In genomic region chr5:145058722-145059121, GRCm38 (mm10) we compare ENCODE assay signal across 34 mouse cellular contexts. TPM values are rescaled to one million over a fixed set of nuclear protein-coding genes. Genes with fewer than 3 reads are reported as not detected.
DNase-seq lines count a peak whose midpoint lies in the region; ATAC-seq and TF ChIP-seq lines count a peak whose summit lies in the region.
"Had no signal": no experiment of that assay in that cellular context is flagged by ENCODE, and none has a peak within 500 bp of the region (broad histone marks: within the 10 kb centered on the region; RNA-seq: fewer than 3 reads in every experiment).

No protein-coding gene starts in this region.

- peak; percentile 39 for TF ChIP-seq CTCF in layer of hippocampus, adult 2 months (conservative IDR thresholded peaks at IDR 0.05)
- TF ChIP-seq CTCF in ES-Bruce4 (IDR thresholded peaks at IDR 0.05; ENCODE audit: low read depth, low read length), result no peak
- no peak for TF ChIP-seq CTCF in lung, adult 2 months (IDR thresholded peaks at IDR 0.05; ENCODE audit: insufficient read depth, low read length)

- no peak overlapping the region for H3K4me3 ChIP-seq in layer of hippocampus, adult 2 months
- H3K4me3 ChIP-seq in ES-Bruce4 (ENCODE audit: low read depth, low read length), result no peak overlapping the region
- no peak overlapping the region for H3K4me3 ChIP-seq in midbrain, embryonic 14.5 days (replicated peaks; ENCODE audit: low read depth, low read length)
- H3K4me3 ChIP-seq in lung, adult 2 months (replicated peaks; ENCODE audit: extremely low read depth, low read depth, low read length), result no peak overlapping the region
- H3K4me3 ChIP-seq: embryonic facial prominence, embryonic 15.5 days; heart, embryonic 15.5 days; limb, embryonic 15.5 days; lung, embryonic 15.5 days; midbrain, embryonic 15.5 days; neural tube, embryonic 12.5 days; stomach, embryonic 15.5 days had no signal

- no peak overlapping the region for H3K4me2 ChIP-seq in midbrain, embryonic 14.5 days (ENCODE audit: low read length)
- H3K4me2 ChIP-seq: embryonic facial prominence, embryonic 15.5 days; heart, embryonic 15.5 days; hindbrain, embryonic 14.5 days; limb, embryonic 15.5 days; lung, embryonic 15.5 days; midbrain, embryonic 15.5 days; neural tube, embryonic 12.5 days; stomach, embryonic 15.5 days had no signal

- H3K27ac ChIP-seq in layer of hippocampus, adult 2 months, result no peak overlapping the region
- H3K27ac ChIP-seq in ES-Bruce4 (ENCODE audit: insufficient read depth, low read length), result peak overlapping the region; percentile 90
- H3K27ac ChIP-seq in midbrain, embryonic 14.5 days (replicated peaks; ENCODE audit: low read depth, low read length), result no peak overlapping the region
- H3K27ac ChIP-seq: embryonic facial prominence, embryonic 15.5 days; heart, embryonic 15.5 days; hindbrain, embryonic 14.5 days; limb, embryonic 15.5 days; liver, embryonic 14.5 days; lung, embryonic 15.5 days; midbrain, embryonic 15.5 days; neural tube, embryonic 12.5 days; stomach, embryonic 15.5 days had no signal

- peaks cover 2% of the 10 kb centered on the region; the same call in 1 of the 2 replicates for H3K9me3 ChIP-seq in ES-Bruce4 (replicated peaks; ENCODE audit: control insufficient read depth, insufficient read depth, low read length, poor library complexity, severe bottlenecking)
- H3K9me3 ChIP-seq in midbrain, embryonic 14.5 days (ENCODE audit: control insufficient read depth, low read length), result no peaks in the 10 kb centered on the region
- H3K9me3 ChIP-seq: embryonic facial prominence, embryonic 15.5 days; heart, embryonic 15.5 days; limb, embryonic 15.5 days; lung, embryonic 15.5 days; midbrain, embryonic 15.5 days; neural tube, embryonic 12.5 days; stomach, embryonic 15.5 days had no signal

- no peaks in the 10 kb centered on the region for H3K36me3 ChIP-seq in ES-Bruce4 (ENCODE audit: control insufficient read depth, insufficient read depth, low read length, poor library complexity, severe bottlenecking)
- no peaks in the 10 kb centered on the region for H3K36me3 ChIP-seq in midbrain, embryonic 14.5 days (ENCODE audit: control insufficient read depth, insufficient read depth, low read length)
- H3K36me3 ChIP-seq: embryonic facial prominence, embryonic 15.5 days; heart, embryonic 15.5 days; limb, embryonic 15.5 days; lung, embryonic 15.5 days; midbrain, embryonic 15.5 days; neural tube, embryonic 12.5 days; stomach, embryonic 15.5 days had no signal

- peaks cover 2% of the 10 kb centered on the region for H3K4me1 ChIP-seq in ES-Bruce4 (ENCODE audit: control insufficient read depth, insufficient read depth, low read length)
- H3K4me1 ChIP-seq in midbrain, embryonic 14.5 days (ENCODE audit: control insufficient read depth, insufficient read depth, low read length), result no peaks in the 10 kb centered on the region
- no peaks in the 10 kb centered on the region for H3K4me1 ChIP-seq in lung, adult 2 months (ENCODE audit: control insufficient read depth, insufficient read depth, low read length)
- H3K4me1 ChIP-seq: embryonic facial prominence, embryonic 15.5 days; heart, embryonic 15.5 days; limb, embryonic 15.5 days; lung, embryonic 15.5 days; midbrain, embryonic 15.5 days; neural tube, embryonic 12.5 days; stomach, embryonic 15.5 days had no signal

- ATAC-seq in midbrain, embryonic 14.5 days (ENCODE audit: low FRiP score, low TSS enrichment), result no peak
- ATAC-seq: midbrain, embryonic 15.5 days had no signal

- no peak for TF ChIP-seq EP300 in ES-Bruce4 (IDR thresholded peaks at IDR 0.05; ENCODE audit: insufficient read depth, low read depth, low read length)

- no peaks in the 10 kb centered on the region for H3K27me3 ChIP-seq in ES-Bruce4 (ENCODE audit: control insufficient read depth, insufficient read depth, low read length, poor library complexity, severe bottlenecking)
- no peaks in the 10 kb centered on the region for H3K27me3 ChIP-seq in midbrain, embryonic 14.5 days (ENCODE audit: control insufficient read depth, insufficient read depth, low read length)
- H3K27me3 ChIP-seq: embryonic facial prominence, embryonic 15.5 days; heart, embryonic 15.5 days; limb, embryonic 15.5 days; lung, embryonic 15.5 days; midbrain, embryonic 15.5 days; neural tube, embryonic 12.5 days; stomach, embryonic 15.5 days had no signal

- no peak overlapping the region for H3K9ac ChIP-seq in ES-Bruce4 (ENCODE audit: low read depth, poor library complexity, severe bottlenecking)
- H3K9ac ChIP-seq in midbrain, embryonic 14.5 days (replicated peaks; ENCODE audit: low read length), result no peak overlapping the region
- H3K9ac ChIP-seq: embryonic facial prominence, embryonic 15.5 days; heart, embryonic 15.5 days; hindbrain, embryonic 14.5 days; limb, embryonic 15.5 days; liver, embryonic 14.5 days; lung, embryonic 15.5 days; midbrain, embryonic 15.5 days; neural tube, embryonic 12.5 days; stomach, embryonic 15.5 days had no signal

- WGBS in midbrain, embryonic 14.5 days, result 86% methylated on average over 7 of the region's 7 CpGs
- WGBS in lung, adult 2 months, result 90% methylated on average over 7 of the region's 7 CpGs

- no peak for TF ChIP-seq POLR2A in ES-Bruce4 (IDR thresholded peaks at IDR 0.05; ENCODE audit: insufficient read depth, low read length)
- TF ChIP-seq POLR2A in lung, adult 2 months (IDR thresholded peaks at IDR 0.05; ENCODE audit: borderline replicate concordance, extremely low read depth, low read depth, low read length), result no peak

- peak; percentile 16 for DNase-seq in adrenal gland, postnatal 25 days
- DNase-seq in adrenal gland, postnatal 4 days (ENCODE audit: low spot score in 2 of 2), result no peak
- DNase-seq in layer of hippocampus, adult 2 months (ENCODE audit: low spot score in 2 of 2), result no peak
- no peak for DNase-seq in layer of hippocampus, adult 11-12 months (ENCODE audit: low spot score)
- peak; percentile 75 for DNase-seq in ZHBTc4 (ENCODE audit: low read depth, low spot score)
- no peak for DNase-seq in midbrain, embryonic 14.5 days
- no peak for DNase-seq in lung, adult 2 months
- DNase-seq: cerebellum, adult 11 months; cerebellum, adult 9-11 months; gastrocnemius, postnatal 36 days; heart, postnatal 36 days; kidney, postnatal 25 days; left cerebral cortex, postnatal 4 days; lung, postnatal 36 days; right cerebral cortex, postnatal 4 days; thymus, postnatal 36 days had no signal

RNA-seq across cellular contexts. Expression of gene 1700018F24Rik, which starts 15.9 kb away (rescaled TPM):
- not detected in 2 replicates for total RNA-seq in adrenal gland, postnatal 25 days (2021)
- total RNA-seq in adrenal gland, postnatal 4 days (2021), result not detected
- not detected for total RNA-seq in layer of hippocampus, adult 2 months (2021)
- polyA plus RNA-seq in ES-Bruce4 (2011; ENCODE audit: insufficient read depth, insufficient read length, low read depth, missing spikeins), result not detected in 2 replicates
- not detected in 2 replicates for polyA plus RNA-seq in midbrain, embryonic 14.5 days (2014; fragmentation: Nextera tagmentation; extraction: Ambion mirVana)
- polyA plus RNA-seq in lung, adult 2 months (2012; rRNA removed), result not detected in 2 replicates
- total RNA-seq: adrenal gland, postnatal 36 days; common myeloid progenitor, adult 5-6 weeks; gastrocnemius, postnatal 36 days; heart, adult 8-10 months; heart, postnatal 36 days; left cerebral cortex, postnatal 4 days; megakaryocyte-erythroid progenitor cell, adult 5-6 weeks had no signal
- polyA plus RNA-seq: C2C12; forebrain, embryonic 16.5 days; heart, embryonic 15.5 days; hindbrain, embryonic 14.5 days; intestine, embryonic 14.5 days; kidney, embryonic 14.5 days; limb, embryonic 15.5 days; liver, embryonic 14.5 days; midbrain, embryonic 15.5 days; neural tube, embryonic 12.5 days; stomach, embryonic 15.5 days had no signal

RNA-seq across cellular contexts. Expression of gene Arpc1a, which starts 24.9 kb away (rescaled TPM):
- total RNA-seq in adrenal gland, postnatal 25 days (2021), result 110 and 126 TPM in 2 replicates
- total RNA-seq in adrenal gland, postnatal 4 days (2021), result 100 to 1,000 TPM; 114 to 121 TPM
- 100 to 1,000 TPM; 252 to 255 TPM for total RNA-seq in layer of hippocampus, adult 2 months (2021)
- 110 and 123 TPM in 2 replicates for polyA plus RNA-seq in ES-Bruce4 (2011; ENCODE audit: insufficient read depth, insufficient read length, low read depth, missing spikeins)
- polyA plus RNA-seq in midbrain, embryonic 14.5 days (2014; fragmentation: Nextera tagmentation; extraction: Ambion mirVana), result 268 and 288 TPM in 2 replicates
- polyA plus RNA-seq in lung, adult 2 months (2012; rRNA removed), result 117 and 135 TPM in 2 replicates

RNA-seq across cellular contexts. Expression of gene Kpna7, which starts 25.1 kb away (rescaled TPM):
- not detected in 2 replicates for total RNA-seq in adrenal gland, postnatal 25 days (2021)
- not detected for total RNA-seq in adrenal gland, postnatal 4 days (2021)
- not detected for total RNA-seq in layer of hippocampus, adult 2 months (2021)
- not detected in 2 replicates for polyA plus RNA-seq in ES-Bruce4 (2011; ENCODE audit: insufficient read depth, insufficient read length, low read depth, missing spikeins)
- polyA plus RNA-seq in midbrain, embryonic 14.5 days (2014; fragmentation: Nextera tagmentation; extraction: Ambion mirVana), result not detected in 2 replicates
- polyA plus RNA-seq in lung, adult 2 months (2012; rRNA removed), result not detected in 2 replicates
- total RNA-seq: adrenal gland, postnatal 36 days; common myeloid progenitor, adult 5-6 weeks; gastrocnemius, postnatal 36 days; heart, adult 8-10 months; heart, postnatal 36 days; left cerebral cortex, postnatal 4 days; megakaryocyte-erythroid progenitor cell, adult 5-6 weeks had no signal
- polyA plus RNA-seq: C2C12; embryonic facial prominence, embryonic 15.5 days; forebrain, embryonic 16.5 days; heart, embryonic 15.5 days; hindbrain, embryonic 14.5 days; intestine, embryonic 14.5 days; kidney, embryonic 14.5 days; limb, embryonic 15.5 days; lung, embryonic 15.5 days; midbrain, embryonic 15.5 days; neural tube, embryonic 12.5 days had no signal

RNA-seq across cellular contexts. Expression of gene Gm4871, which starts 26.2 kb away (rescaled TPM):
- total RNA-seq in adrenal gland, postnatal 25 days (2021), result not detected in 2 replicates
- not detected for total RNA-seq in adrenal gland, postnatal 4 days (2021)
- total RNA-seq in layer of hippocampus, adult 2 months (2021), result not detected
- not detected in 2 replicates for polyA plus RNA-seq in ES-Bruce4 (2011; ENCODE audit: insufficient read depth, insufficient read length, low read depth, missing spikeins)
- not detected in 2 replicates for polyA plus RNA-seq in midbrain, embryonic 14.5 days (2014; fragmentation: Nextera tagmentation; extraction: Ambion mirVana)
- not detected in 2 replicates for polyA plus RNA-seq in lung, adult 2 months (2012; rRNA removed)
- total RNA-seq: adrenal gland, postnatal 36 days; common myeloid progenitor, adult 5-6 weeks; gastrocnemius, postnatal 36 days; heart, adult 8-10 months; heart, postnatal 36 days; left cerebral cortex, postnatal 4 days; megakaryocyte-erythroid progenitor cell, adult 5-6 weeks had no signal
- polyA plus RNA-seq: C2C12; embryonic facial prominence, embryonic 15.5 days; forebrain, embryonic 16.5 days; heart, embryonic 15.5 days; hindbrain, embryonic 14.5 days; intestine, embryonic 14.5 days; kidney, embryonic 14.5 days; limb, embryonic 15.5 days; liver, embryonic 14.5 days; lung, embryonic 15.5 days; midbrain, embryonic 15.5 days; neural tube, embryonic 12.5 days; stomach, embryonic 15.5 days had no signal

RNA-seq across cellular contexts. Expression of gene Arpc1b, which starts 55.3 kb away (rescaled TPM):
- total RNA-seq in adrenal gland, postnatal 25 days (2021), result 243 and 311 TPM in 2 replicates
- 100 to 1,000 TPM; 226 to 243 TPM for total RNA-seq in adrenal gland, postnatal 4 days (2021)
- total RNA-seq in layer of hippocampus, adult 2 months (2021), result 10 to 100 TPM; 17.7 to 19.4 TPM
- 92.3 and 108 TPM in 2 replicates for polyA plus RNA-seq in ES-Bruce4 (2011; ENCODE audit: insufficient read depth, insufficient read length, low read depth, missing spikeins)
- 23.9 and 39.4 TPM in 2 replicates for polyA plus RNA-seq in midbrain, embryonic 14.5 days (2014; fragmentation: Nextera tagmentation; extraction: Ambion mirVana)
- 492 and 519 TPM in 2 replicates for polyA plus RNA-seq in lung, adult 2 months (2012; rRNA removed)

Comparison
In these comparisons a context has a peak if more than half of its experiments do, and no peak if none do; other contexts are left out.
1. DNase-seq: peak in adrenal gland, postnatal 25 days (single experiment) and ZHBTc4 (single experiment); none in adrenal gland, postnatal 4 days (0 of 2), layer of hippocampus, adult 2 months (0 of 2), layer of hippocampus, adult 11-12 months (single experiment), midbrain, embryonic 14.5 days (single experiment) and lung, adult 2 months (single experiment).